Mouse (Mus musculus) CH12.LX (cell line): ENCODE results near the gene Gper1. TPM values are rescaled to one million over a fixed set of nuclear protein-coding genes. Genes with fewer than 3 reads are reported as not detected.

Experiments used
- DNase-seq: peaks from one replicate; pipeline ENCODE4 v3.0.0-alpha.2; 2013; ENCODE audit errors: extremely low read depth
- H3K27ac ChIP-seq: 2 replicates; pipeline ENCODE4 v1.5.1; 2012; ENCODE audit warnings: low read depth, mild to moderate bottlenecking, control low read depth, moderate library complexity; ENCODE audit not compliant: insufficient read depth
- H3K27me3 ChIP-seq: replicated peaks from 2 replicates; pipeline ENCODE3; 2012; ENCODE audit warnings: inconsistent platforms
- H3K36me3 ChIP-seq, 2 experiments: replicated peaks in 1 of 2; 2 replicates each; pipeline versions ENCODE3 to v1.6.1; 2012; ENCODE audit warnings: inconsistent platforms in 1 of 2, low read length in 1 of 2, mild to moderate bottlenecking in 1 of 2, mixed read lengths in 1 of 2, moderate library complexity in 1 of 2; ENCODE audit not compliant: control insufficient read depth in 1 of 2, insufficient read depth in 1 of 2
- H3K4me1 ChIP-seq, 2 experiments: 2 replicates each; pipeline ENCODE4 v1.6.1; 2012; ENCODE audit warnings: inconsistent platforms in 1 of 2, moderate library complexity in 1 of 2; ENCODE audit not compliant: insufficient read depth in 2 of 2, control insufficient read depth in 1 of 2
- H3K4me2 ChIP-seq: 2 replicates; pipeline ENCODE4 v1.6.1; 2012; ENCODE audit warnings: low read depth, mild to moderate bottlenecking, control low read depth; ENCODE audit not compliant: poor library complexity, insufficient read depth, severe bottlenecking
- H3K4me3 ChIP-seq, 3 experiments: fragments of 150-350 bp in 1 of 3; sonication (generic) in 1 of 3; replicated peaks in 1 of 3; 2 replicates each; pipeline versions ENCODE3 to v1.5.1; 2011 to 2012; ENCODE audit warnings: low read depth in 2 of 3, low read length in 2 of 3, mild to moderate bottlenecking in 2 of 3, moderate library complexity in 2 of 3, control low read depth in 1 of 3, improper control_type of control experiment in 1 of 3, inconsistent platforms in 1 of 3, mixed read lengths in 1 of 3; ENCODE audit not compliant: poor library complexity in 1 of 3
- H3K79me2 ChIP-seq: replicated peaks from 2 replicates; pipeline ENCODE4 v1.6.1; 2012; ENCODE audit warnings: mild to moderate bottlenecking, moderate library complexity; ENCODE audit not compliant: control insufficient read depth, poor library complexity, insufficient read depth, severe bottlenecking; ENCODE audit errors: extremely low read depth
- H3K9ac ChIP-seq: 2 replicates; pipeline ENCODE4 v1.6.1; 2012; ENCODE audit warnings: low read depth, mild to moderate bottlenecking, control low read depth, moderate library complexity; ENCODE audit not compliant: insufficient read depth
- H3K9me3 ChIP-seq: replicated peaks from 2 replicates; pipeline ENCODE3; 2012; ENCODE audit warnings: low read length, inconsistent platforms, mixed read lengths
- BHLHE40 ChIP-seq: IDR thresholded peaks from 2 replicates; pipeline ENCODE4 v1.6.1; 2011; ENCODE audit warnings: mild to moderate bottlenecking, low read depth, low read length, improper control_type of control experiment
- CHD1 ChIP-seq: IDR thresholded peaks from 2 replicates; pipeline ENCODE4 v1.6.1; 2012; ENCODE audit warnings: low read depth, low read length, improper control_type of control experiment, inconsistent platforms
- CHD2 ChIP-seq: IDR thresholded peaks from 2 replicates; pipeline ENCODE4 v1.6.1; 2011; ENCODE audit warnings: low read length, improper control_type of control experiment
- CTCF ChIP-seq, 2 experiments: IDR thresholded peaks in 1 of 2; conservative IDR thresholded peaks in 1 of 2; 2 replicates each; pipeline ENCODE4 v1.5.1; 2011 to 2012; ENCODE audit warnings: low read depth in 2 of 2, low read length in 2 of 2, improper control_type of control experiment in 1 of 2, inconsistent platforms in 1 of 2, mild to moderate bottlenecking in 1 of 2, moderate library complexity in 1 of 2
- E2F4 ChIP-seq: IDR thresholded peaks from 2 replicates; pipeline ENCODE4 v1.6.1; 2011; ENCODE audit warnings: low read depth, low read length, improper control_type of control experiment; ENCODE audit not compliant: insufficient replicate concordance
- ELF1 ChIP-seq: IDR thresholded peaks from 2 replicates; pipeline ENCODE4 v1.6.1; 2014; ENCODE audit warnings: low read depth, mild to moderate bottlenecking, inconsistent platforms, low read length, improper control_type of control experiment
- EP300 ChIP-seq: IDR thresholded peaks from 2 replicates; pipeline ENCODE4 v1.6.1; 2011; ENCODE audit warnings: low read length, improper control_type of control experiment
- ETS1 ChIP-seq: conservative IDR thresholded peaks from 2 replicates; pipeline ENCODE4 v1.6.1; 2012; ENCODE audit warnings: low read depth, mild to moderate bottlenecking, inconsistent platforms, low read length, improper control_type of control experiment, moderate library complexity
- GABPA ChIP-seq: IDR thresholded peaks from 2 replicates; pipeline ENCODE4 v1.6.1; 2012; ENCODE audit warnings: low read depth, low read length, improper control_type of control experiment, inconsistent platforms; ENCODE audit not compliant: insufficient replicate concordance
- IRF4 ChIP-seq: IDR thresholded peaks from 2 replicates; pipeline ENCODE4 v1.6.1; 2014; ENCODE audit warnings: low read depth, mild to moderate bottlenecking, inconsistent platforms, low read length, improper control_type of control experiment
- JUN ChIP-seq: IDR thresholded peaks from 2 replicates; pipeline ENCODE4 v1.6.1; 2011; ENCODE audit warnings: low read depth, mild to moderate bottlenecking, low read length, improper control_type of control experiment, moderate library complexity; ENCODE audit not compliant: insufficient read depth
- JUND ChIP-seq: conservative IDR thresholded peaks from 2 replicates; pipeline ENCODE4 v1.6.1; 2011; ENCODE audit warnings: low read depth, low read length, improper control_type of control experiment
- KAT2A ChIP-seq: IDR thresholded peaks from 2 replicates; pipeline ENCODE4 v1.6.1; 2012; ENCODE audit warnings: low read length, improper control_type of control experiment, inconsistent platforms; ENCODE audit not compliant: insufficient replicate concordance
- MAFK ChIP-seq: IDR thresholded peaks from 2 replicates; pipeline ENCODE4 v1.6.1; 2011; ENCODE audit warnings: low read length, improper control_type of control experiment; ENCODE audit not compliant: insufficient replicate concordance
- MAX ChIP-seq: IDR thresholded peaks from 2 replicates; pipeline ENCODE4 v1.6.1; 2011; ENCODE audit warnings: low read length, improper control_type of control experiment
- MEF2A ChIP-seq: IDR thresholded peaks from 2 replicates; pipeline ENCODE4 v1.6.1; 2014; ENCODE audit warnings: low read depth, mild to moderate bottlenecking, inconsistent platforms, low read length, improper control_type of control experiment, borderline replicate concordance
- MXI1 ChIP-seq: IDR thresholded peaks from 2 replicates; pipeline ENCODE4 v1.6.1; 2011; ENCODE audit warnings: mild to moderate bottlenecking, low read depth, low read length, improper control_type of control experiment
- NELFE ChIP-seq: IDR thresholded peaks from 2 replicates; pipeline ENCODE4 v1.6.1; 2011; ENCODE audit warnings: low read depth, low read length, improper control_type of control experiment
- NRF1 ChIP-seq: IDR thresholded peaks from 2 replicates; pipeline ENCODE4 v1.6.1; 2014; ENCODE audit warnings: low read depth, mild to moderate bottlenecking, inconsistent platforms, low read length, improper control_type of control experiment, moderate library complexity
- POLR2A ChIP-seq: IDR thresholded peaks from 2 replicates; pipeline ENCODE4 v1.6.1; 2011; ENCODE audit warnings: low read depth, mild to moderate bottlenecking, improper control_type of control experiment, low read length
- POLR2AphosphoS2 ChIP-seq: IDR thresholded peaks from 2 replicates; pipeline ENCODE4 v1.6.1; 2011; ENCODE audit warnings: low read depth, low read length, improper control_type of control experiment
- RAD21 ChIP-seq: IDR thresholded peaks from 2 replicates; pipeline ENCODE4 v1.6.1; 2011; ENCODE audit warnings: low read depth, mild to moderate bottlenecking, low read length, improper control_type of control experiment, moderate library complexity
- SMC3 ChIP-seq: IDR thresholded peaks from 2 replicates; pipeline ENCODE4 v1.6.1; 2011; ENCODE audit warnings: low read depth, low read length, improper control_type of control experiment
- TCF12 ChIP-seq: IDR thresholded peaks from 2 replicates; pipeline ENCODE4 v1.6.1; 2014; ENCODE audit warnings: low read depth, mild to moderate bottlenecking, inconsistent platforms, low read length, improper control_type of control experiment
- UBTF ChIP-seq: IDR thresholded peaks from 2 replicates; pipeline ENCODE4 v1.6.1; 2012; ENCODE audit warnings: low read depth, mild to moderate bottlenecking, inconsistent platforms, low read length, improper control_type of control experiment, moderate library complexity
- USF1 ChIP-seq: IDR thresholded peaks from 2 replicates; pipeline ENCODE4 v1.6.1; 2014; ENCODE audit warnings: low read depth, mild to moderate bottlenecking, inconsistent platforms, low read length, improper control_type of control experiment
- USF2 ChIP-seq: conservative IDR thresholded peaks from 2 replicates; pipeline ENCODE4 v1.6.1; 2011; ENCODE audit warnings: low read depth, low read length, improper control_type of control experiment
- ZMIZ1 ChIP-seq: IDR thresholded peaks from 2 replicates; pipeline ENCODE4 v1.6.1; 2012; ENCODE audit warnings: low read depth, mild to moderate bottlenecking, inconsistent platforms, low read length, improper control_type of control experiment
- ZNF384 ChIP-seq: IDR thresholded peaks from 2 replicates; pipeline ENCODE4 v1.6.1; 2012; ENCODE audit warnings: low read depth, low read length, improper control_type of control experiment, inconsistent platforms
- dilution Hi-C: fragments of 300-500 bp; cut with MboI; formaldehyde crosslinking; loops from 2 replicates; pipeline ENCODE4 v1.14.3; 2020; ENCODE audit warnings: low sequenced_read_pairs; ENCODE audit not compliant: extremely low pct_unique_long_range_greater_than_20kb, extremely low pct_ligation_motif_present
- in situ Hi-C: fragments of 300-500 bp; cut with MboI; formaldehyde crosslinking; loops from 3 replicates; pipeline ENCODE4 v1.14.3; 2019; ENCODE audit warnings: low sequenced_read_pairs, low pct_ligation_motif_present, low pct_unique_long_range_greater_than_20kb, mixed read lengths
- polyA plus RNA-seq: library from polyadenylated mRNA; unstranded; fragments of >175 nt; gene quantifications from 2 replicates; pipeline ENCODE4 v1.2.1, GENCODE M21; 2012; ENCODE audit warnings: low read depth; ENCODE audit not compliant: insufficient read length
- total RNA-seq, 2 experiments: library from RNA; depleted of rRNA; stranded (reverse); fragments of 300-350 nt in 1 of 2; fragments of >200 nt in 1 of 2; gene quantifications; 2 replicates each; pipeline ENCODE4 v1.2.3; 2012 to 2014

The Gper1 gene
- total and polyA plus RNA-seq, 3 experiments = 0.13 TPM; not detected in 2

- peak overlapping the region; percentile 57; the same call in 1 of the 2 replicates for H3K4me2 ChIP-seq
- peak overlapping the region in 1 of 3 experiments; percentile 68 for H3K4me3 ChIP-seq
- no peak overlapping the region for H3K9ac ChIP-seq
- dilution Hi-C loops = no loop called here
- H3K36me3 ChIP-seq = peaks cover 0 to 38% of the 10 kb centered on the region in 2 experiments
- TF ChIP-seq MXI1 (no peak), UBTF (no peak), KAT2A (no peak), IRF4 (no peak), EP300 (no peak), SMC3 (no peak), CTCF (conservative IDR thresholded peaks at IDR 0.05 in 1 of 2, IDR thresholded peaks at IDR 0.05 in 1 of 2; ENCODE audit: low read depth in 2 of 2, low read length in 2 of 2) (no peak), ETS1 (no peak), MEF2A (no peak), ZNF384 (no peak), NRF1 (no peak), CHD2 (no peak), USF2 (no peak), GABPA (no peak), JUND (no peak), TCF12 (no peak), E2F4 (no peak), POLR2A (no peak), POLR2AphosphoS2 (no peak), NELFE (no peak)
- TF ChIP-seq, all 38 proteins: peak for 0
- H3K27me3 ChIP-seq = no peaks in the 10 kb centered on the region
- no peaks in the 10 kb centered on the region for H3K79me2 ChIP-seq
- no peaks in the 10 kb centered on the region for H3K9me3 ChIP-seq
- in situ Hi-C loops = no loop called here
- no peak overlapping the region for H3K27ac ChIP-seq
- no peak for DNase-seq
- peaks cover 0 to 20% of the 10 kb centered on the region in 2 experiments; a peak in 2 of 4 replicates for H3K4me1 ChIP-seq
Observed at GRCm38 (mm10) chr5:139379771-139380384, 43.1 kb upstream of the Gper1 start.

- in situ Hi-C loops (no loop called here), dilution Hi-C loops (no loop called here)
- no peak for DNase-seq
- Histone ChIP-seq H3K4me1 (peaks cover 0 to 20% of the 10 kb centered on the region in 2 experiments; a peak in 2 of 4 replicates), H3K36me3 (peaks cover 0 to 41% of the 10 kb centered on the region in 2 experiments), H3K9ac (peak overlapping the region; percentile 14; the same call in 1 of the 2 replicates), H3K27me3 (no peaks in the 10 kb centered on the region), H3K4me3 (peak overlapping the region in 2 of 3 experiments; percentile 13 to 68), H3K79me2 (no peaks in the 10 kb centered on the region), H3K9me3 (no peaks in the 10 kb centered on the region), H3K4me2 (peak overlapping the region; percentile 57), H3K27ac (no peak overlapping the region)
- no peak for TF ChIP-seq MAX
- TF ChIP-seq BHLHE40 = peak; percentile 71
- TF ChIP-seq TCF12 = 0 out of 2 replicates have a peak, but pooled peaks have one; percentile 23
- TF ChIP-seq USF1 = peak; percentile 62
- TF ChIP-seq RAD21 = no peak
- no peak for TF ChIP-seq ETS1
- TF ChIP-seq MAFK = no peak
- TF ChIP-seq NELFE = no peak
- no peak for TF ChIP-seq USF2
- no peak for TF ChIP-seq GABPA
- no peak for TF ChIP-seq EP300
- TF ChIP-seq JUN = no peak
- no peak for TF ChIP-seq ZMIZ1
- no peak for TF ChIP-seq SMC3
- TF ChIP-seq KAT2A = no peak
- no peak for TF ChIP-seq CHD1
- TF ChIP-seq ZNF384 = no peak
- TF ChIP-seq ELF1 = no peak
- TF ChIP-seq JUND = no peak
- TF ChIP-seq NRF1 = no peak
Observed at GRCm38 (mm10) chr5:139380385-139381248, 42.3 kb upstream of the Gper1 start.
